Mouse (Mus musculus): ENCODE data around the gene Nfasc. TPM values are rescaled to one million over a fixed set of nuclear protein-coding genes. Genes with fewer than 3 reads are reported as not detected.

Gene Nfasc
- polyA plus RNA-seq, 1 experiment from 2014 or later: 0.46 TPM

GRCm38 (mm10) chr1:132582998-132583604, 158.5 kb downstream of the Nfasc start:
- H3K4me3 ChIP-seq: no peak overlapping the region
- no peak overlapping the region for H3K27ac ChIP-seq (ENCODE audit: poor library complexity, severe bottlenecking)
- H3K9ac ChIP-seq: no peak overlapping the region
- H3K9me3 ChIP-seq (replicated peaks): no peaks in the 10 kb centered on the region
- 70% methylated on average over 18 of the region's 18 CpGs for WGBS
- no peak overlapping the region for H3K4me2 ChIP-seq
- no peak for ATAC-seq (ENCODE audit: insufficient number of reproducible peaks, low FRiP score)
- H3K36me3 ChIP-seq: no peaks in the 10 kb centered on the region
- peaks cover 10% of the 10 kb centered on the region; the same call in 1 of the 2 replicates for H3K4me1 ChIP-seq (replicated peaks)
- H3K27me3 ChIP-seq (replicated peaks): peaks cover under 1% of the 10 kb centered on the region; the same call in 1 of the 2 replicates

DNA sequence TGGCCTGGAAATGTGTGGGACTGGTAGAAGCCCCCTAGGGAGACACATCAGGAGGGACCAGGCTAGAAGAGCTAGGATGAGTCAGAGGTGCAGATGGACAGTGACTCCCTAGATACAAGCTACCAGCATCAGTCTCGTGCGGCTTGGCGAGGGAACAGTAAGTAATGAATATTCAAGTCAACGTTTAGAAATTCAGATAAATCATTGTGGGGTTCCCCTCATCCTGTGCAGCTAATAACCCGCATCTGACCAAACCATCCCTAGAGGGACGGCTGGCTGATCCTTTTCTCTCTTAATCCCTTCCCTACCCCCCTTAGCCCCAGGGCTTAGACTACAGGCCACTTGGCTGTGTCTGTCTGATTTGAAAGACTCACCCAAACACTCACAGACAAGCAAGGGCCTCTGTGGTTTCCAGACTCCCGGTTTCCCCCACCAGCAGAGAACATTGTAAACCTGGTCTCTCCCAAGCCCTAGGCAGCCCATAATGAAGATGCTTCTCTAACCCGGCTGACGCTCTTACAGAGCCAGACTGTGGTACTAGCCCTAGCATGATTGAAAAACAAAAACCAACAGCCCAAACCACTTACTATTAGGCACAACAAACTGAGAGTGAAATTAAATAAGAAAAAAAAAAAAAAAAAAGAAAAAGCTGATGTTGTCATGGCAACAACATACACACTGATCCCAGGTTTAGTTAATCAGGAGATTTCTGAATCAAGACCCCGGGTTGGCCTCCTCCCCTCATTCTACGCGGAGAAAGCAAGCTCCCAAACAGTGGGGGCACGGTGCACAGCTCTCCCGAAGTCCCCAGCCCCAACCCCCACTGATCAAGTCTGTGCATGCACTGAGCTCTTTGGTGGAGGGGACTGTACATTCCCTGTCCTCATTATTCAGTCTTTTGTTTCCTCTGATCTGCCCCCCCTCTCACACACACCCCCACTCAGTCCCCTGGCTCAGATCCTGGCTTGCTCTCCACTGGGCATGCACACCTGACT, 159.5 kb downstream of the Nfasc start:
- Histone ChIP-seq H3K4me3 (no peak overlapping the region), H3K4me2 (no peak overlapping the region), H3K27me3 (replicated peaks) (peaks cover 7% of the 10 kb centered on the region; the same call in 1 of the 2 replicates), H3K4me1 (replicated peaks) (peaks cover 9% of the 10 kb centered on the region; the same call in 1 of the 2 replicates), H3K9me3 (replicated peaks) (no peaks in the 10 kb centered on the region), H3K9ac (no peak overlapping the region), H3K27ac (ENCODE audit: poor library complexity, severe bottlenecking) (no peak overlapping the region), H3K36me3 (no peaks in the 10 kb centered on the region)
- 70% methylated on average over 14 of the region's 14 CpGs for WGBS
- ATAC-seq (ENCODE audit: insufficient number of reproducible peaks, low FRiP score): no peak

DNA sequence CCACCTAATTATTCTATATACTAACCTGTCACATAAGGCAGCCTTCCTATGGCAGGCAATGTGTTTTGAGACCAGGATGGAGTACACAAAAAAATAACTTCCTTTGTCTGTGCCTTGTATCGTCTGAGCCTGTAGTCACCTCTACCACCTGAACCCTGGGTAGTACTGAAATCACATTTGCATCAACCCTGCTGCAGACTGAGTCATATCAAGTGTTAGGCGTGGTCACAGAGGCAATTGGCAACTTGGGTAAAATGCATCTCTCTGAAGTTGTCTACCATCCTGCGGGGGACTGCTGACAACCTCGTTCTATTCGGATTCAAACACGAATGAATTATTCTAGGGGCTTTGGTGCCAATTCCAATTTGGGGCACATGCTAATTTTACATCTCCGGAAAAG, 161.5 kb downstream of the Nfasc start:
- 86% methylated on average over 7 of the region's 7 CpGs for WGBS
- no peaks in the 10 kb centered on the region for H3K9me3 ChIP-seq (replicated peaks)
- no peak overlapping the region for H3K9ac ChIP-seq
- peaks cover 5% of the 10 kb centered on the region; the same call in 1 of the 2 replicates for H3K4me1 ChIP-seq (replicated peaks)
- H3K27ac ChIP-seq (ENCODE audit: poor library complexity, severe bottlenecking): no peak overlapping the region
- peaks cover 7% of the 10 kb centered on the region; the same call in 1 of the 2 replicates for H3K27me3 ChIP-seq (replicated peaks)
- no peaks in the 10 kb centered on the region for H3K36me3 ChIP-seq
- H3K4me2 ChIP-seq: no peak overlapping the region
- no peak for ATAC-seq (ENCODE audit: insufficient number of reproducible peaks, low FRiP score)
- H3K4me3 ChIP-seq: no peak overlapping the region

DNA sequence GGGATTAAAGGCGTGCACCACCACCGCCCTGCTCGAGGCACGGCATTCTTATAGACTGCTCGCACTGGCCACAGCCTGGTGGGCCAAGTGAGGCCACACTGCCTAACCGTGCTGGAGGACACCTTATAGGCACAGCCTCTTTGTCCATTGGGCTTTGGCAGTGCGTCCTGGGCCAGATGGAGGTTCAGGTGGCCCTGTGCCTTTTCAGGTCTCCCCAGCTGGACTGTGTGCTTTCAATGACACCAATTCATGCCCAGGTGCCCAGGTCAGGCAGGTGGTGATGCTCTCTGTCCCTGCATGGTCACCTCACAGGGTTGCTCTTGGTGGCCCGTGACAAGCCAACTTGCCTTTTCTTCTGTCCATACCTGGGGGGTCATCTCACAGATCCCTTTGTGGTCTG, 164.8 kb downstream of the Nfasc start:
- no peak for ATAC-seq (ENCODE audit: insufficient number of reproducible peaks, low FRiP score)
- Histone ChIP-seq H3K9me3 (replicated peaks) (no peaks in the 10 kb centered on the region), H3K4me1 (replicated peaks) (peaks cover 5% of the 10 kb centered on the region; the same call in 1 of the 2 replicates), H3K27me3 (replicated peaks) (peaks cover 8% of the 10 kb centered on the region), H3K4me3 (no peak overlapping the region), H3K9ac (no peak overlapping the region), H3K36me3 (no peaks in the 10 kb centered on the region), H3K27ac (ENCODE audit: poor library complexity, severe bottlenecking) (no peak overlapping the region), H3K4me2 (no peak overlapping the region)
- 89% methylated on average over 8 of the region's 8 CpGs for WGBS

- no peak overlapping the region for H3K4me2 ChIP-seq
- H3K9ac ChIP-seq: no peak overlapping the region
- WGBS: 82% methylated on average over 7 of the region's 7 CpGs
- no peaks in the 10 kb centered on the region for H3K9me3 ChIP-seq (replicated peaks)
- H3K36me3 ChIP-seq: no peaks in the 10 kb centered on the region
- H3K27ac ChIP-seq (ENCODE audit: poor library complexity, severe bottlenecking): no peak overlapping the region
- no peak for ATAC-seq (ENCODE audit: insufficient number of reproducible peaks, low FRiP score)
- H3K27me3 ChIP-seq (replicated peaks): peaks cover 22% of the 10 kb centered on the region
- H3K4me3 ChIP-seq: no peak overlapping the region
- 0 out of 2 replicates have a peak, but pooled peaks cover 1% of the 10 kb centered on the region for H3K4me1 ChIP-seq (replicated peaks)
These were observed 168.7 kb downstream of the Nfasc start for GRCm38 (mm10) chr1:132572851-132573250.

- H3K9me3 ChIP-seq (replicated peaks): no peaks in the 10 kb centered on the region
- no peak overlapping the region for H3K27ac ChIP-seq (ENCODE audit: poor library complexity, severe bottlenecking)
- no peaks in the 10 kb centered on the region for H3K36me3 ChIP-seq
- 75% methylated on average over 1 of the region's 1 CpGs for WGBS
- no peak for ATAC-seq (ENCODE audit: insufficient number of reproducible peaks, low FRiP score)
- H3K4me1 ChIP-seq (replicated peaks): peaks cover 4% of the 10 kb centered on the region; the same call in 1 of the 2 replicates
- no peak overlapping the region for H3K4me3 ChIP-seq
- no peak overlapping the region for H3K9ac ChIP-seq
- no peak overlapping the region for H3K4me2 ChIP-seq
- H3K27me3 ChIP-seq (replicated peaks): peaks cover 18% of the 10 kb centered on the region
These were observed 170.0 kb downstream of the Nfasc start for GRCm38 (mm10) chr1:132571613-132572012.

DNA sequence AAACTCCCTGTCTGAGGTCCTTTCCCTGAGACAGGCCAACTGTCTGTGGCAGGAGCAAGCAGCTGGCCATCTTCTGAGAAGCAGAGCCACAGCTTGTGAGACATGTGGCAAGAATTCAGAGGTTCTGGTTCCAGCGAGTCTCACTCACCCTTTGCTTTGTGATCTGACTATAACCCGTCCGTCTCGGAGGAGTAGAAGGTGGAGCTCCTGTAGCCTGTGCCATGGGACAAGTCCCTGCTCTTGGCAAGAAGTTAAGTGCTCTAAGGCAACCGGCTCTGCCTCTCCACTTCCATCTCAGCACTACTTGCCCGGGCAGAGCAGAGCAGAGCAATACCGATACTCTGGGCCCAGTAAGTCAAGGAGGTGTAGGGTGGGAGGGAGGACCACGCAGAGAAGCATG, 170.7 kb downstream of the Nfasc start:
- Histone ChIP-seq H3K4me2 (no peak overlapping the region), H3K4me1 (replicated peaks) (peaks cover 11% of the 10 kb centered on the region), H3K9ac (no peak overlapping the region), H3K27ac (ENCODE audit: poor library complexity, severe bottlenecking) (no peak overlapping the region), H3K27me3 (replicated peaks) (peaks cover 18% of the 10 kb centered on the region), H3K9me3 (replicated peaks) (no peaks in the 10 kb centered on the region), H3K4me3 (no peak overlapping the region), H3K36me3 (no peaks in the 10 kb centered on the region)
- 77% methylated on average over 8 of the region's 8 CpGs for WGBS
- ATAC-seq (ENCODE audit: insufficient number of reproducible peaks, low FRiP score): no peak

GRCm38 (mm10) chr1:132570068-132570780, 171.4 kb downstream of the Nfasc start:
- Histone ChIP-seq H3K9ac (no peak overlapping the region), H3K27me3 (replicated peaks) (peaks cover 18% of the 10 kb centered on the region), H3K4me2 (no peak overlapping the region), H3K27ac (ENCODE audit: poor library complexity, severe bottlenecking) (no peak overlapping the region), H3K36me3 (no peaks in the 10 kb centered on the region), H3K4me3 (no peak overlapping the region), H3K4me1 (replicated peaks) (peaks cover 18% of the 10 kb centered on the region), H3K9me3 (replicated peaks) (no peaks in the 10 kb centered on the region)
- no peak for ATAC-seq (ENCODE audit: insufficient number of reproducible peaks, low FRiP score)
- WGBS: 86% methylated on average over 15 of the region's 15 CpGs

DNA sequence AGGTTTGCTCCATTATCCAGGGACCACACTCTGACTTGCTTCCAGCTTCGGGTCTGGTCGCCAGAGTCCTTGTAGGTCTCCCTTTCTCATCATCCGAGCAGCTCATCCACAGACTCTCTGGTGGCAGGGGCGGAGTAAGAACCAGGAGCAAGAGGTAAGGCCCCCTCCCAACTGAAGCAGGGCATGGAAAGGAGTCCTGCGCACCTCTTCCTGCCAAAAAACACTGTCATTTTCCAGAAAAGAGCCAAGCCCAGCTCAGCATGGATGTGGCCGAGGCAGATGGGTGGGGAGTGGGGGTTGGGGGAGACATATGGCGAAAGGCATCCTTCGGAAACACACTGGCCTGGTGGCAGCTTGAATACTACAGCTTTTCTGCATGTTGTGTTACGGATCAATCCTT, 172.1 kb downstream of the Nfasc start:
- 73% methylated on average over 9 of the region's 9 CpGs for WGBS
- Histone ChIP-seq H3K4me3 (no peak overlapping the region), H3K4me1 (replicated peaks) (peaks cover 22% of the 10 kb centered on the region), H3K4me2 (no peak overlapping the region), H3K9me3 (replicated peaks) (no peaks in the 10 kb centered on the region), H3K27me3 (replicated peaks) (peaks cover 18% of the 10 kb centered on the region), H3K27ac (ENCODE audit: poor library complexity, severe bottlenecking) (no peak overlapping the region), H3K9ac (no peak overlapping the region), H3K36me3 (no peaks in the 10 kb centered on the region)
- ATAC-seq (ENCODE audit: insufficient number of reproducible peaks, low FRiP score): no peak

DNA sequence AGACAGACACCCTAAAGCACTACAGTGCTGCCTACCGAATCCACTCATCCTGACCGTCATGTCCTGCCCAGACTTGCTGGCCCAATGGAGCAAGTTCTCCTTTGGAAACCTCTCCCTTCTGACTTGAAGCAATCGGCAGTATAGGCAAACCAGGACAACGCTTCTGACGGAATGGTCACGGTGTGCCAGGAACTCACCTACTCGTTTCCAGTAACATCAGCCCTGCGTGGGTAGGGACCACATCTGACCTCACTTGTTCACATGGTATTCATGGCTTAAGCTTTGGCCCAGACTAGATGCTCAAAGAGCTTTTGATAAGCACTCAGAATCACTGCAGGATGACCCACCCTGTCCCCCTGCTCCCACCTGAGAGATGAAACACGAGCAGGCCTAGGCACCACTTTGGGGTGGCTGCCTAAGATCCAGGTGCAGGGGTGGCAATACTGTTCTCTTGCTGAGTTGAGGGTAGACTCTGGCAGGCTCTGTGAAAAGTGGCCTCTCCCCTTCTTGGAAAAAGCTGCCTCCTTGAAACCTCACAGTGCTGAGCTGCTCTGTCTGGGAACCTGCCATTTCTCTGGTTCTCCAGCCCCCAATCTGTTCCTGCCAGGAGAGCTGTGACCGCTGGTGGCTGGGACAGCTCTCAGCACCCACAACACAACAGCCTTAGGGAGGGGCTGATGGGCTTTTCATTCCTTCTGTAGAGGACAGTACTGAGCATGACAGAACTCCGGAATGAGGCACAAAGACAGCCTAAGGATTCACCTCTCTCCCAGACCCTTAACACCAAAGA, 174.1 kb downstream of the Nfasc start:
- no peak overlapping the region for H3K9ac ChIP-seq
- WGBS: 75% methylated on average over 11 of the region's 11 CpGs
- no peak overlapping the region for H3K4me2 ChIP-seq
- no peak for ATAC-seq (ENCODE audit: insufficient number of reproducible peaks, low FRiP score)
- H3K27me3 ChIP-seq (replicated peaks): peaks cover 24% of the 10 kb centered on the region
- no peak overlapping the region for H3K4me3 ChIP-seq
- no peaks in the 10 kb centered on the region for H3K9me3 ChIP-seq (replicated peaks)
- peaks cover 22% of the 10 kb centered on the region for H3K4me1 ChIP-seq (replicated peaks)
- H3K27ac ChIP-seq (ENCODE audit: poor library complexity, severe bottlenecking): no peak overlapping the region
- H3K36me3 ChIP-seq: no peaks in the 10 kb centered on the region

Data from heart, embryonic 12.5 days (tissue).